Mouse (Mus musculus) frontal cortex, adult 2 months (tissue): Measurements from ENCODE around the gene Cdk9. TPM values are rescaled to one million over a fixed set of nuclear protein-coding genes. Genes with fewer than 3 reads are reported as not detected.

ENCODE experiments used
- DNase-seq, 2 experiments: peaks; one replicate each; pipeline ENCODE4 v3.0.0; 2022; ENCODE audit warnings: low spot score in 1 of 2; ENCODE audit errors: extremely low spot score in 1 of 2
- polyA plus RNA-seq: library from polyadenylated mRNA; depleted of rRNA; stranded (reverse); fragments of >200 nt; gene quantifications from 2 replicates; pipeline ENCODE4 v1.2.3, GENCODE M21; 2012; rRNA removed

The Cdk9 gene
- polyA plus RNA-seq, result 250 and 268 TPM in 2 replicates

- DNase-seq, result peak; percentile 82 to 95
These were observed at the start of gene Cdk9 for GRCm38 (mm10) chr2:32712934-32713817. Cdk9 (minus strand) TSS chr2:32713076.

GRCm38 (mm10) chr2:32761859-32762258, 49.0 kb upstream of the Cdk9 start:
- no peak for DNase-seq

- DNase-seq, result no peak
These were observed 48.5 kb upstream of the Cdk9 start for GRCm38 (mm10) chr2:32761361-32761760.

GRCm38 (mm10) chr2:32759001-32759400, 46.1 kb upstream of the Cdk9 start:
- no peak for DNase-seq

GRCm38 (mm10) chr2:32758503-32758902, 45.6 kb upstream of the Cdk9 start:
- no peak for DNase-seq

GRCm38 (mm10) chr2:32757056-32757845, 44.4 kb upstream of the Cdk9 start, which contains the start of gene Tor2a:
Tor2a (plus strand) TSS chr2:32757234.
- DNase-seq, result peak; percentile 97 to 99

GRCm38 (mm10) chr2:32756674-32757055, 43.8 kb upstream of the Cdk9 start:
- DNase-seq, result no peak

- no peak for DNase-seq
These were observed 39.3 kb upstream of the Cdk9 start for GRCm38 (mm10) chr2:32752181-32752580.

- DNase-seq, result no peak
These were observed 38.8 kb upstream of the Cdk9 start for GRCm38 (mm10) chr2:32751665-32752033.

- DNase-seq, result no peak
These were observed 38.2 kb upstream of the Cdk9 start for GRCm38 (mm10) chr2:32750887-32751664.

- no peak for DNase-seq
These were observed 37.3 kb upstream of the Cdk9 start for GRCm38 (mm10) chr2:32750199-32750598.

- no peak for DNase-seq
These were observed 36.2 kb upstream of the Cdk9 start for GRCm38 (mm10) chr2:32749082-32749481.

- DNase-seq, result no peak
These were observed 31.6 kb upstream of the Cdk9 start for GRCm38 (mm10) chr2:32744272-32744982.

- DNase-seq, result peak; percentile 79 to 89
These were observed 29.3 kb upstream of the Cdk9 start for GRCm38 (mm10) chr2:32742173-32742531.

- DNase-seq, result peak in 1 of 2 experiments; percentile 62
These were observed 28.6 kb upstream of the Cdk9 start for GRCm38 (mm10) chr2:32741273-32742172.

- no peak for DNase-seq
These were observed 28.0 kb upstream of the Cdk9 start, which contains the start of gene 6330409D20Rik for GRCm38 (mm10) chr2:32740916-32741272. 6330409D20Rik (minus strand) TSS chr2:32741016.

GRCm38 (mm10) chr2:32739311-32739710, 26.4 kb upstream of the Cdk9 start:
- no peak for DNase-seq

- DNase-seq, result no peak
These were observed 24.1 kb upstream of the Cdk9 start for GRCm38 (mm10) chr2:32737008-32737407.

- no peak for DNase-seq
These were observed 23.5 kb upstream of the Cdk9 start for GRCm38 (mm10) chr2:32736306-32736829.
